Mouse (Mus musculus) c-Kit-negative CD71-positive TER-119-positive erythroid progenitor cells, embryonic 14.5 days (primary cell): Measurements from ENCODE around the gene Ralgps1.
"Not testable (repeated sequence)": the region's sequence is repeated elsewhere in the genome, so short reads cannot be mapped to it uniquely, and the experiment has no call there.

ENCODE experiments used
- DNase-seq: peaks from one replicate; pipeline ENCODE4 v3.0.0-alpha.2; 2013; ENCODE audit warnings: low read depth, low spot score

Ralgps1 gene

GRCm38 (mm10) chr2:33134766-33135490, 236.4 kb downstream of the Ralgps1 start:
- DNase-seq = no peak

GRCm38 (mm10) chr2:33132306-33132705, 239.0 kb downstream of the Ralgps1 start:
- DNase-seq = no peak

GRCm38 (mm10) chr2:33131500-33132092, 239.7 kb downstream of the Ralgps1 start, which contains the start of gene Garnl3:
Garnl3 (minus strand) TSS chr2:33131654.
- DNase-seq = no peak

GRCm38 (mm10) chr2:33130526-33131483, 240.5 kb downstream of the Ralgps1 start:
- DNase-seq = peak; percentile 68

- no peak for DNase-seq
These were observed 241.2 kb downstream of the Ralgps1 start for GRCm38 (mm10) chr2:33130141-33130525.

- DNase-seq = no peak
These were observed 241.6 kb downstream of the Ralgps1 start for GRCm38 (mm10) chr2:33129696-33130095.

GRCm38 (mm10) chr2:33129005-33129404, 242.3 kb downstream of the Ralgps1 start:
- DNase-seq = no peak

- no peak for DNase-seq
These were observed 244.0 kb downstream of the Ralgps1 start for GRCm38 (mm10) chr2:33127271-33127670.

- no peak for DNase-seq
These were observed 248.4 kb downstream of the Ralgps1 start for GRCm38 (mm10) chr2:33122856-33123255.

GRCm38 (mm10) chr2:33100536-33100935, 270.8 kb downstream of the Ralgps1 start:
- DNase-seq = no peak

GRCm38 (mm10) chr2:33097326-33097725, 274.0 kb downstream of the Ralgps1 start:
- not testable (repeated sequence) for DNase-seq

GRCm38 (mm10) chr2:33095221-33095671, 276.0 kb downstream of the Ralgps1 start:
- no peak for DNase-seq

- DNase-seq = no peak
These were observed 280.4 kb downstream of the Ralgps1 start for GRCm38 (mm10) chr2:33090620-33091520.

- not testable (repeated sequence) for DNase-seq
These were observed 281.3 kb downstream of the Ralgps1 start for GRCm38 (mm10) chr2:33090033-33090400.

- DNase-seq = no peak
These were observed 281.8 kb downstream of the Ralgps1 start for GRCm38 (mm10) chr2:33089356-33090032.

- no peak for DNase-seq
These were observed 284.5 kb downstream of the Ralgps1 start for GRCm38 (mm10) chr2:33086671-33087363.

- DNase-seq = no peak
These were observed 285.2 kb downstream of the Ralgps1 start for GRCm38 (mm10) chr2:33086016-33086596.

GRCm38 (mm10) chr2:33084221-33084620, 287.1 kb downstream of the Ralgps1 start:
- no peak for DNase-seq
